Mouse (Mus musculus) limb, embryonic 13.5 days (tissue): Measurements from ENCODE around the gene Psmd9. TPM values are rescaled to one million over a fixed set of nuclear protein-coding genes. Genes with fewer than 3 reads are reported as not detected.

Source experiments
- ATAC-seq: fragments of 200-750 bp; cut with Nextera tagmentation; 2 replicates; pipeline ENCODE4 v1.8.0; 2017; ENCODE audit warnings: low read depth, moderate number of reproducible peaks, moderate TSS enrichment; ENCODE audit not compliant: low FRiP score
- H3K27ac ChIP-seq: fragments of 300-500 bp; sonication (generic); 2 replicates; pipeline ENCODE4 v1.5.1; 2015; ENCODE audit warnings: inconsistent platforms, mild to moderate bottlenecking, moderate library complexity
- H3K27me3 ChIP-seq: fragments of 300-500 bp; sonication (generic); 2 replicates; pipeline ENCODE4 v1.6.1; 2015; ENCODE audit warnings: mild to moderate bottlenecking, inconsistent platforms
- H3K36me3 ChIP-seq: fragments of 300-500 bp; sonication (generic); 2 replicates; pipeline ENCODE4 v1.6.1; 2015; ENCODE audit warnings: inconsistent platforms, mild to moderate bottlenecking, moderate library complexity
- H3K4me1 ChIP-seq: fragments of 300-500 bp; sonication (generic); 2 replicates; pipeline ENCODE4 v1.6.1; 2015; ENCODE audit warnings: inconsistent platforms
- H3K4me2 ChIP-seq: fragments of 300-500 bp; sonication (generic); replicated peaks from 2 replicates; pipeline ENCODE4 v1.6.1; 2015; ENCODE audit warnings: inconsistent platforms, mild to moderate bottlenecking, moderate library complexity
- H3K4me3 ChIP-seq: fragments of 300-500 bp; sonication (generic); 2 replicates; pipeline ENCODE4 v1.5.1; 2015; ENCODE audit warnings: moderate library complexity, mild to moderate bottlenecking, inconsistent platforms
- H3K9ac ChIP-seq: fragments of 300-500 bp; sonication (generic); 2 replicates; pipeline ENCODE4 v1.6.1; 2015; ENCODE audit warnings: mild to moderate bottlenecking, inconsistent platforms
- H3K9me3 ChIP-seq: fragments of 300-500 bp; sonication (generic); 2 replicates; pipeline ENCODE4 v1.6.1; 2016; ENCODE audit warnings: inconsistent platforms
- WGBS: fragments of 180-500 bp; shearing (Covaris S2); methylation state at CpG from one replicate; pipeline ENCODE4 v1.1.7; 2015; 5-methylcytosine and 5-hydroxymethylcytosine counted together
- polyA plus RNA-seq: library from polyadenylated mRNA; unstranded; fragments of >200 nt; fragmentation: Nextera tagmentation; extraction: Ambion mirVana; gene quantifications from 2 replicates; pipeline ENCODE4 v1.2.1, GENCODE M21; 2015

Psmd9 gene
- polyA plus RNA-seq, 1 experiment from 2014 or later: 104 TPM

- Histone ChIP-seq H3K27ac (no peak overlapping the region), H3K9me3 (no peaks in the 10 kb centered on the region), H3K9ac (no peak overlapping the region), H3K27me3 (no peaks in the 10 kb centered on the region), H3K4me3 (no peak overlapping the region), H3K4me1 (no peaks in the 10 kb centered on the region), H3K36me3 (no peaks in the 10 kb centered on the region), H3K4me2 (no peak overlapping the region)
- no peak for ATAC-seq
- 64% methylated on average over 7 of the region's 7 CpGs for WGBS
These were observed 108.1 kb downstream of the Psmd9 start for GRCm38 (mm10) chr5:123277342-123277701.

- H3K27ac ChIP-seq: no peak overlapping the region
- no peaks in the 10 kb centered on the region for H3K9me3 ChIP-seq
- H3K36me3 ChIP-seq: no peaks in the 10 kb centered on the region
- H3K4me1 ChIP-seq: no peaks in the 10 kb centered on the region
- no peak overlapping the region for H3K4me2 ChIP-seq
- WGBS: 90% methylated on average over 4 of the region's 4 CpGs
- no peak overlapping the region for H3K4me3 ChIP-seq
- no peak overlapping the region for H3K9ac ChIP-seq
- ATAC-seq: no peak
- no peaks in the 10 kb centered on the region for H3K27me3 ChIP-seq
These were observed 108.5 kb downstream of the Psmd9 start for GRCm38 (mm10) chr5:123277704-123278103.

- ATAC-seq: no peak
- 82% methylated on average over 4 of the region's 4 CpGs for WGBS
- no peak overlapping the region for H3K4me3 ChIP-seq
- no peak overlapping the region for H3K27ac ChIP-seq
- no peaks in the 10 kb centered on the region for H3K9me3 ChIP-seq
- H3K4me2 ChIP-seq: 0 out of 2 replicates have a peak overlapping the region, but pooled peaks have one; percentile 9
- no peaks in the 10 kb centered on the region for H3K27me3 ChIP-seq
- H3K4me1 ChIP-seq: no peaks in the 10 kb centered on the region
- H3K36me3 ChIP-seq: no peaks in the 10 kb centered on the region
- H3K9ac ChIP-seq: no peak overlapping the region
These were observed 110.0 kb downstream of the Psmd9 start for GRCm38 (mm10) chr5:123279248-123279647.

- H3K9ac ChIP-seq: no peak overlapping the region
- no peaks in the 10 kb centered on the region for H3K36me3 ChIP-seq
- H3K27me3 ChIP-seq: no peaks in the 10 kb centered on the region
- no peaks in the 10 kb centered on the region for H3K9me3 ChIP-seq
- no peak overlapping the region for H3K4me3 ChIP-seq
- no peak overlapping the region for H3K4me2 ChIP-seq
- no peak for ATAC-seq
- WGBS: 69% methylated on average over 9 of the region's 9 CpGs
- no peaks in the 10 kb centered on the region for H3K4me1 ChIP-seq
- no peak overlapping the region for H3K27ac ChIP-seq
These were observed 112.3 kb downstream of the Psmd9 start for GRCm38 (mm10) chr5:123281336-123282136.

GRCm38 (mm10) chr5:123285174-123285573 is 116.0 kb downstream of the Psmd9 start:
- H3K36me3 ChIP-seq: no peaks in the 10 kb centered on the region
- no peaks in the 10 kb centered on the region for H3K4me1 ChIP-seq
- no peak overlapping the region for H3K4me3 ChIP-seq
- H3K9me3 ChIP-seq: peaks cover 16% of the 10 kb centered on the region; the same call in 1 of the 2 replicates
- 43% methylated on average over 8 of the region's 8 CpGs for WGBS
- no peak for ATAC-seq
- H3K27me3 ChIP-seq: no peaks in the 10 kb centered on the region
- H3K27ac ChIP-seq: no peak overlapping the region
- no peak overlapping the region for H3K9ac ChIP-seq
- H3K4me2 ChIP-seq: no peak overlapping the region

GRCm38 (mm10) chr5:123288079-123288478 is 118.9 kb downstream of the Psmd9 start:
- ATAC-seq: no peak

GRCm38 (mm10) chr5:123294653-123295052 is 125.4 kb downstream of the Psmd9 start:
- no peak for ATAC-seq
- H3K9me3 ChIP-seq: no peaks in the 10 kb centered on the region
- whole genome bisulfite sequencing: 83% methylated on average over 9 of the region's 9 CpGs
- H3K27ac ChIP-seq: no peak overlapping the region
- H3K27me3 ChIP-seq: no peaks in the 10 kb centered on the region
- 0 out of 2 replicates have a peak, but pooled peaks cover 3% of the 10 kb centered on the region for H3K4me1 ChIP-seq
- no peaks in the 10 kb centered on the region for H3K36me3 ChIP-seq
- no peak overlapping the region for H3K4me2 ChIP-seq
- H3K9ac ChIP-seq: no peak overlapping the region
- H3K4me3 ChIP-seq: no peak overlapping the region

More at GRCm38 (mm10) chr5:123288079-123288478, 118.9 kb downstream of the Psmd9 start:
- H3K4me1 ChIP-seq: 0 out of 2 replicates have a peak, but pooled peaks cover 3% of the 10 kb centered on the region
- WGBS: 86% methylated on average over 5 of the region's 5 CpGs
- H3K9me3 ChIP-seq: peaks cover 16% of the 10 kb centered on the region; the same call in 1 of the 2 replicates
- no peaks in the 10 kb centered on the region for H3K36me3 ChIP-seq
- H3K27ac ChIP-seq: no peak overlapping the region
- no peaks in the 10 kb centered on the region for H3K27me3 ChIP-seq
- H3K4me3 ChIP-seq: no peak overlapping the region
- no peak overlapping the region for H3K4me2 ChIP-seq
- H3K9ac ChIP-seq: no peak overlapping the region

- H3K9ac ChIP-seq: no peak overlapping the region
- H3K27ac ChIP-seq: no peak overlapping the region
- WGBS: 61% methylated on average over 12 of the region's 12 CpGs
- no peaks in the 10 kb centered on the region for H3K27me3 ChIP-seq
- no peak overlapping the region for H3K4me2 ChIP-seq
- no peak for ATAC-seq
- no peaks in the 10 kb centered on the region for H3K9me3 ChIP-seq
- H3K4me1 ChIP-seq: peaks cover 19% of the 10 kb centered on the region
- H3K36me3 ChIP-seq: no peaks in the 10 kb centered on the region
- no peak overlapping the region for H3K4me3 ChIP-seq
These were observed 127.1 kb downstream of the Psmd9 start for GRCm38 (mm10) chr5:123296224-123296806.

GRCm38 (mm10) chr5:123296972-123297754 is 128.0 kb downstream of the Psmd9 start:
- no peak for ATAC-seq
- Histone ChIP-seq H3K9me3 (no peaks in the 10 kb centered on the region), H3K36me3 (no peaks in the 10 kb centered on the region), H3K4me3 (no peak overlapping the region), H3K27me3 (no peaks in the 10 kb centered on the region), H3K4me1 (peaks cover 24% of the 10 kb centered on the region), H3K9ac (no peak overlapping the region), H3K27ac (no peak overlapping the region), H3K4me2 (no peak overlapping the region; the same call in 1 of the 2 replicates)
- WGBS: 47% methylated on average over 23 of the region's 23 CpGs

- no peak overlapping the region for H3K9ac ChIP-seq
- H3K4me2 ChIP-seq: no peak overlapping the region
- no peak overlapping the region for H3K4me3 ChIP-seq
- H3K27ac ChIP-seq: no peak overlapping the region
- no peaks in the 10 kb centered on the region for H3K9me3 ChIP-seq
- no peak for ATAC-seq
- no peaks in the 10 kb centered on the region for H3K27me3 ChIP-seq
- H3K36me3 ChIP-seq: no peaks in the 10 kb centered on the region
- peaks cover 27% of the 10 kb centered on the region for H3K4me1 ChIP-seq
- 80% methylated on average over 7 of the region's 7 CpGs for WGBS
These were observed 128.6 kb downstream of the Psmd9 start for GRCm38 (mm10) chr5:123297830-123298229.

- Histone ChIP-seq H3K9me3 (no peaks in the 10 kb centered on the region), H3K4me2 (no peak overlapping the region), H3K27me3 (no peaks in the 10 kb centered on the region), H3K9ac (no peak overlapping the region), H3K4me3 (no peak overlapping the region), H3K4me1 (peaks cover 27% of the 10 kb centered on the region), H3K27ac (no peak overlapping the region), H3K36me3 (no peaks in the 10 kb centered on the region)
- WGBS: 89% methylated on average over 6 of the region's 6 CpGs
- no peak for ATAC-seq
These were observed 129.3 kb downstream of the Psmd9 start for GRCm38 (mm10) chr5:123298526-123298925.
